Mouse (Mus musculus): ENCODE data around the gene Gm8909. TPM values are rescaled to one million over a fixed set of nuclear protein-coding genes. Genes with fewer than 3 reads are reported as not detected.
A peak's percentile ranks its signal among the peaks of the same experiment; 100 is the strongest.
"Not testable (repeated sequence)": the region's sequence is repeated elsewhere in the genome, so short reads cannot be mapped to it uniquely, and the experiment has no call there.

Gene Gm8909
- total RNA-seq, 2 experiments from 2014 or later = not detected

DNA sequence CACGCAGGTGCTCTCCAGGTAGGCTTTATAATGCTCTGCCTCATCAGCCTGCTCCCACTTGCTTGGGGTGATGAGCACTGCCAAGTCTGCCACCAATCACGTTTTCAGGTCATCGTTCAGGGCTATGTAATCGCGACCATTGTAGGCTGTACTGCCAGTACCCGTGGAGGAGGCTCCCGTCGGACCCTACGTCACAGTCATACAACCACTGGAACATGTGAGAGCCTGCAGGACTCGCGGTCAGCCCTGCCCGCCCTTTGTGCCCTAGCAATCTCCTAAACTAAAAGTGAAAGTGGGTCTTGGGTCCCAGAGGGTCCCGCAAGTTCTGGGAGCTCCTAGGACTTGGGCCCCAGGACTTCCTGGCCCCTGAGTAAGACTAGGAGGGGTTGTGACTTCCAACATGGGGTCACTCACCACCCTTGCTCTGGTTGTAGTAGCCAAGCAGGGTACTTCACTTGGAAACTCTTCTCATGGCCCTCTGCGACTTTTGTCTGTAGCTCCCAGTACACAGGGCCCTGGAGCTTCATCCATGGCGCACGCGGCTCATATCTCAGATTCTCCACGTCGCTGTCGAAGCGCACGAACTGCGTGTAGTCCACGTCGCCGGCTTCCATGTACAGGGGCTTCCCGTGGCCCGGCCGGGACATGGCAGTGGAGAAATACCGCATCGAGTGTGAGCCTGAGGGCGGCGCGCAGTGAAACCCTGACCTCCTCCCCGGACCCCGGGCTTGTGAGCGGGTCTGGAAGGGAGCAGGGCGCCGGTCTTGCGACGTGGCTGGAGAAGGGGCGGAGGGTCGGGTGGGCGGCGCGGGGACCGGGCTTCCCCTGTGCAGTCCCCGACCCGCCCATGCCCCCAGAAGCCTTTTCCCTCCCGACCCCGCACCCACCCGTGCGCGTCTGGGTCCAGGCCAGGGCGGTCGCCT, 6.9 kb downstream of the Gm8909 start:
- no peak for DNase-seq

GRCm38 (mm10) chr17:36158264-36158663, 10.1 kb downstream of the Gm8909 start:
- DNase-seq = not testable (repeated sequence)

GRCm38 (mm10) chr17:36157782-36158181, 10.6 kb downstream of the Gm8909 start:
- not testable (repeated sequence) for DNase-seq

GRCm38 (mm10) chr17:36154271-36155149, 13.8 kb downstream of the Gm8909 start:
- DNase-seq = no peak

DNA sequence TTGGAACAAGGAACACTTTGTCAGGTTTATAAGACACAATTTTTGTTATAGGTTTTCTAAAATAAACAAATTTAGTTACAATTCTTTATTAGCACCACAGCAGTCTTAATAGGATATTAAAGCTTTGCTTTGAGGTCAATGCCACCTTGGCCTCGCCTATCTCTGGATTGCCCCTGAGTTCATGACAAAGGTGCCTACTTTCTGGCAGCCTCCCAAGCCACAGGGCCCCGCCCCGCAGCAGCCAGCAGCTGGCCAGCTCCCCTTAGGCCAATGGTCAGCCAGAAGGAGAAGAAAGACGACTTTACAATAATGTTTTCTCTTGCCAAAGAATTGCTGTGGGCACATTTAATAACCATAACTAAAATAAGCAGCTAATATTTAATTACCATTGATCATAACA, 17.1 kb downstream of the Gm8909 start:
- DNase-seq = not testable (repeated sequence)

GRCm38 (mm10) chr17:36148468-36148867, 19.9 kb downstream of the Gm8909 start:
- not testable (repeated sequence) for DNase-seq

DNA sequence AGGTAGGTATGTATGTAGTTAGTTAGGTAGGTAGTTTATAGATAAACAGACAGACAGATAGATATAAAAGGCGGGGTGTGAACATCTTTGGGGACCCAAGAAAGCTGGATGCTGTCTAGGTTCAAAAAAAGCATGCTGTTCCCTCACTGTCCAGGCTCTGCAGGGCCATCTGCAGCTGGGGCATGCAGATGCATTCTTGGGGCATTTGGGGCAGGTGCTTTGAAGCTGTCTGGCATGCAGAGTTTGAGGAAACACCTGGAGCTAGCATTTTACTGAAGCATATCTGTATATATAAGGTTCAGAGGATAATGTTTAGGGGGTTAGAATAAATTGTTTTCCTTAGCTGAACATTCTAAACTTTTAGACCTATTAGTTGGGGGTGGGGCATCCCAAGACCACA, 21.4 kb downstream of the Gm8909 start:
- not testable (repeated sequence) for DNase-seq

DNA sequence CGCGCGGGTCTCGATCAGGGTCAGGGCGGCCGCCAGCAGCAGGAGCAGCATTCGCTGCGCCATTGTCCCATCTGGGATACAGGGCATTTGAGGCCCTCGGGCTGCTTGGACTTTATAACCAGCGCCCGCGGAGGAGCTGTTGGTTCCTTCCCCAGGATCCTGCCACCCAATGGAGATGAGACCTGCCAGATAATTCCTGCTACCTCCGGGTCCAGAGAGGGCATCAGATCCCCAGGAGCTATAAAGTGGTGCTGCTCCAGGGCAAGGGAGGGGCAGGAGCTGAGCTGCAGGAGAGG, 22.5 kb downstream of the Gm8909 start:
- DNase-seq = not testable (repeated sequence)

- DNase-seq = peak; percentile 25
Measured at GRCm38 (mm10) chr17:36145111-36145860, 23.1 kb downstream of the Gm8909 start.

DNA sequence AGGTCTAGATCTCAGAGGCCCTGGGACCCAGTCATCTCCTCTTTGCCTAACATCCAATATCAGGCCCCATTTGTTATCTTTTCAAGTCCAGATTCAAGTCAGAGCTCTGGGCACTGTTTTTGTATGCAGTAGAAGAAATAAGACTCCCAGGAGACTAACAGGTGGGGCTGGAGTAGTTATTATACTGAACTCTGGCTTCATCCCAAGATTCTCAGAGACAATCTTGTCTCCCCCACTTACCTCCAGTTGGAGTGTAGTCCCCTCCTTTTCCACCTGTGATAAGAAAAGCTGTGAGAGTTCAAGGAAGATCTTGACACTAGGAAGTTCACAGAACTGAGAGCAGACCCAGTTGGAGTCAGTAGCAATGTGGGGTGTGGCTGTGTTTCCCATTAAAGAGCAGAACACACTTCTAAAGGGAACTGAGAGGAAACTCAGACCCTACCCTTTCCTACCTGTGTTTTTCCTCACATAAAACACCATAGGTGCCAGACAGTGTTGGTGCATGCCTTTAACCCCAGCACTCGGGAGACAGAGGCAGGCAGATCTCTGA, 32.0 kb downstream of the Gm8909 start:
- not testable (repeated sequence) for DNase-seq

- DNase-seq = not testable (repeated sequence)
Measured at GRCm38 (mm10) chr17:36135421-36136231, 32.7 kb downstream of the Gm8909 start.

- no peak for DNase-seq
Measured at GRCm38 (mm10) chr17:36131516-36132265, 36.6 kb downstream of the Gm8909 start.

DNA sequence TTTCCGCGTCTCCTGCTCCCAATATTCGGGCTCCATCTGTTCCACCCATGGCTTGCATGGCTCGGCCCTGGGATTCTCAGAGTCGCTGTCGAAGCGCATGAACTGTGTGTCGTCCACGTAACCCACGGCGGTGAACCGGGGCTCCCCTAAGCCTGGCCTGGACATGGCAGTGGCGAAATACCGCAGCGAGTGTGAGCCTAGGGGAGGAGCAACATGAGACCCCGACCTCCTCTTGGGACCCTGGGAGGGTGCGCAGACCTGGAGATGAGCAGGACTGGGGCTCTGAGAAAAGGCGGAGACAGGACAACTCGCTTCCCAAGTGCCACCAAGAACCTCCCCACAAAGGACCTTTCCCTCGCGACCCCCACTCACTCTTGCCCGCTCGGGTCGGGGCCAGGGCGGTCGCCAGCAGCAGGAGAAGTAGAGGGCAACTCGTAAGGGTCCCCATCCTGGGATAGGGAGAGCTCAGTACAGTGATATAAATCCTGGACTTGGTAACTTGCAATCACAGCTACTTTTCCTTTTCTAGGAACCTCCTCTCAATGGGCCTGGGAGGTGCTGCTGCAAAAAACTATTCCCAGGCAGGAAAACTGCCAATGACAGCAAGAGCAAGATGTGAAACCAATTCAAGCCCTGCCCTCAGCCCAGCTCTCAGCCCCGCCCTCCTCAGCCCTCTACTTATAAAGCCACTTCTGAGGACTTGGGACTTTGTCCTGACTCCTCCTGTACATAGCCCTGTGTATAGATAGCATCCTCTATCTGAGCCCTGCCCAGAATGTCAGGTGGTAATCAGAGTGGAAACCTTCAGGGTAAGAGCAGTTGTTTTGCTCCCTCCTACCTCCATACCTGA, 39.1 kb downstream of the Gm8909 start, which contains the start of gene Gm7030:
TSS of gene Gm7030 (minus strand) at position 458 of the 850 bp plus-strand sequence.
- not testable (repeated sequence) for DNase-seq

DNA sequence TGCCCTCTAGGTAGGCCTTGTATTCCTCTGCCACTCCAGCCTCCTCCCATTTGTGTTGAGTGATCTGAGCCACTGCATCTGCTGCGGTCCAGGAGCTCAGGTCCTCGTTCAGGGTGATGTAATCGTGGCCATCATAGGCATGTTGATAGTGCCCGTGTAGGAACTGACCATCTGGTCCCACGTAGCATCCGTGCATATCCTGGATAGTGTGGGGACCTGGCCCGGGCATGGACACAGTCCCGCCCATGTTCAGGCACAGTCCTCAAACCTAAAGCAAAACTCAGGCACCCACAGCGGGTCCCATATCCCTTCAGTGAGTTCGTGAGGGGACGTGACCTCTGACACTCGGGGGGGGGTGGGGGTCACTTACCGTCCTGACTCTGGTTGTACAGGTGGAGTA, 39.8 kb downstream of the Gm8909 start:
- not testable (repeated sequence) for DNase-seq

GRCm38 (mm10) chr17:36124111-36124510, 44.2 kb downstream of the Gm8909 start:
- DNase-seq = not testable (repeated sequence)

DNA sequence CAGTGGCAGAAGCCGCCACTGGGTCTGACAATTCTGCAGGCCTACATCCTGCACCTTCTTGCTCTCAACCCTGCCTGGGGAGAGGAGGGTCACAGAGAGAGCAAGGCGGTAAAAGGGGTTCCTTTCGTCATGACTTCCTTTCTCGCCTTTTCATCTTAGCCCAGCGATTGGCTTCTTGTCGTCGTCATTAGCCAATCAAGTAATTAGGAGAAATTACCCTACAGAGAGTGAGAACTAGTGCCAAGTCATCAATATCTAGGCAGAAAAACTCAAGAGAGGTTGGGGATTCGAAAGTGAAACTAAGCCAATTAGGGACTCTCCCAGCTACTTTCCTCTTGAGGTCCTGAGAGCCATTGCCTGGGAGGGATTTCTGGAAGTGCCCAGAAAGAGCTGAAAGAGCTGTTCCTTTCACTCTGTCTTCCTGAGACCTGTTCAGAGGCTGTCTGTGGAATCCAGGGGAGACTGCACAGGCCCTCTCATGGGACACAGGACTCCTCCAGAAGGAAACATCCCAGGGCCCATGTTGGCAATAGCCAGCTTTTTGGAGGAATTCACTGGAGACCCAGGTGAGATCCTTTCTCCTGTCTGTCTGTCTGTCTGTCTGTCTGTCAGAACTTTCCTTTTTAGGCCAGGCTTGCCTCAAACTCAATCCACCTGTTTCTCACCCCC, 46.9 kb downstream of the Gm8909 start, which contains the start of gene Gm19684:
TSS of gene Gm19684 (plus strand) at position 327 of the 669 bp plus-strand sequence.
- DNase-seq = not testable (repeated sequence)

DNA sequence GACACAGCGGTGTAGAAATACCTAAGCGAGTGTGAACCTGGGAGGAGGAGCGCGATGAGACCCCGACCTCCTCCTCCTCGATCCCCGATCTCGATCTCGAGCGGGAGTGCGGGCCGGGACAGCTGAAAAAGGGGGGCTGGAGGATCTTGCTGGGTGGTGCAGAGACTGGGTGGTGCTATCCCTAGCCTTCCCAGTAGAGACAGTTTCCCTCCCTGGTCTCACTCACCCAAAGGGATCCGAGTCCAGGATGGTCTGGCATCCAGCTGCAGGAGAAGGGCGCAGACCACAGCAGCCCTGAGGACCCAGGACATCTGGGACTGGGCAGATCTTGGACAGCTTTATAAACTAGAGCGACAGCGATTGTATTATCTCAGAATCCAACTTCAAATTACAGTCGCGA, 47.5 kb downstream of the Gm8909 start:
- not testable (repeated sequence) for DNase-seq

- DNase-seq = not testable (repeated sequence)
Measured at GRCm38 (mm10) chr17:36116545-36116944, 51.8 kb downstream of the Gm8909 start.
